Mouse (Mus musculus) neural tube, embryonic 11.5 days (tissue): ENCODE results near the gene Prss8. TPM values are rescaled to one million over a fixed set of nuclear protein-coding genes. Genes with fewer than 3 reads are reported as not detected.

ENCODE experiments used
- ATAC-seq: fragments of 200-750 bp; cut with Nextera tagmentation; 2 replicates; pipeline ENCODE4 v1.8.0; 2017; ENCODE audit warnings: moderate number of reproducible peaks, mild to moderate bottlenecking, moderate TSS enrichment, moderate library complexity; ENCODE audit not compliant: insufficient read depth, low FRiP score, low TSS enrichment
- DNase-seq: peaks from one replicate; pipeline ENCODE4 v3.0.0-alpha.2; 2015; ENCODE audit warnings: low spot score
- H3K27ac ChIP-seq: fragments of 300-500 bp; sonication (generic); 2 replicates; pipeline ENCODE4 v1.5.1; 2014; ENCODE audit warnings: low read depth, mild to moderate bottlenecking, low read length
- H3K27me3 ChIP-seq: fragments of 300-500 bp; sonication (generic); 2 replicates; pipeline ENCODE4 v1.6.1; 2014; ENCODE audit warnings: mild to moderate bottlenecking, low read length, mixed read lengths; ENCODE audit not compliant: control insufficient read depth, insufficient read depth
- H3K36me3 ChIP-seq: fragments of 300-500 bp; sonication (generic); 2 replicates; pipeline ENCODE4 v1.6.1; 2014; ENCODE audit warnings: mild to moderate bottlenecking, low read length, moderate library complexity, mixed read lengths; ENCODE audit not compliant: control insufficient read depth, insufficient read depth
- H3K4me1 ChIP-seq: fragments of 300-500 bp; sonication (generic); 2 replicates; pipeline ENCODE4 v1.6.1; 2014; ENCODE audit warnings: low read length, mixed read lengths; ENCODE audit not compliant: control insufficient read depth, insufficient read depth
- H3K4me2 ChIP-seq: fragments of 300-500 bp; sonication (generic); 2 replicates; pipeline ENCODE4 v1.6.1; 2014; ENCODE audit warnings: low read depth, mild to moderate bottlenecking, moderate library complexity
- H3K4me3 ChIP-seq: fragments of 300-500 bp; sonication (generic); 2 replicates; pipeline ENCODE4 v1.5.1; 2014; ENCODE audit warnings: low read depth, low read length
- H3K9ac ChIP-seq: fragments of 300-500 bp; sonication (generic); 2 replicates; pipeline ENCODE4 v1.6.1; 2014; ENCODE audit warnings: mild to moderate bottlenecking, low read length
- H3K9me3 ChIP-seq: fragments of 300-500 bp; sonication (generic); 2 replicates; pipeline ENCODE4 v1.6.1; 2016; ENCODE audit warnings: low read length; ENCODE audit not compliant: control insufficient read depth
- WGBS: fragments of 180-500 bp; shearing (Covaris S2); extraction: QIAGEN DNeasy Blood & Tissue Kit; methylation state at CpG from one replicate; pipeline ENCODE4 v1.1.7; 2014; 5-methylcytosine and 5-hydroxymethylcytosine counted together
- polyA plus RNA-seq: library from polyadenylated mRNA; unstranded; fragments of >200 nt; fragmentation: Nextera tagmentation; extraction: Ambion mirVana; gene quantifications from 2 replicates; pipeline ENCODE4 v1.2.1, GENCODE M21; 2014

Gene Prss8
- polyA plus RNA-seq, 1 experiment from 2014 or later = 2.0 TPM

DNA sequence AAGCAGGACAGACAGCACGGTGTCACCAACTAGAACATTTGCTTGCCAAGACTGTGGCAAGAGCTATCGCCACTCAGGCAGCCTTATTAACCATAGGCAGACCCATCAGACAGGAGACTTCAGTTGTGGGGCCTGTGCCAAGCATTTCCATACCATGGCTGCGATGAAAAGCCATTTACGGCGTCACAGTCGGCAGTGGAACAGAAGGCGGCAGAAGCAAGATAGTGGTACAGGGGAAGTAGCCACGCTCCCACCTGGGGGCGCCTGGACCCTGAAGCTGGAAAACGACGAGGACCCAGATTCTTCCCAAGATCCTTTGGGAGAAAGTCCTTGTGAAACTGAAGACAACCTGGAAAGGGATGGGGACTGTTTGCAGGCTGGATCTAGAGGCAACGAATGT lies 49.5 kb downstream of the Prss8 start:
- WGBS = 92% methylated on average over 12 of the region's 12 CpGs
- no peak overlapping the region for H3K4me2 ChIP-seq
- no peak overlapping the region for H3K9ac ChIP-seq
- no peak for DNase-seq
- H3K4me1 ChIP-seq = peaks cover 5% of the 10 kb centered on the region; the same call in 1 of the 2 replicates
- no peaks in the 10 kb centered on the region for H3K27me3 ChIP-seq
- no peak for ATAC-seq
- peaks cover 62% of the 10 kb centered on the region for H3K36me3 ChIP-seq
- no peaks in the 10 kb centered on the region for H3K9me3 ChIP-seq
- no peak overlapping the region for H3K4me3 ChIP-seq
- H3K27ac ChIP-seq = no peak overlapping the region

DNA sequence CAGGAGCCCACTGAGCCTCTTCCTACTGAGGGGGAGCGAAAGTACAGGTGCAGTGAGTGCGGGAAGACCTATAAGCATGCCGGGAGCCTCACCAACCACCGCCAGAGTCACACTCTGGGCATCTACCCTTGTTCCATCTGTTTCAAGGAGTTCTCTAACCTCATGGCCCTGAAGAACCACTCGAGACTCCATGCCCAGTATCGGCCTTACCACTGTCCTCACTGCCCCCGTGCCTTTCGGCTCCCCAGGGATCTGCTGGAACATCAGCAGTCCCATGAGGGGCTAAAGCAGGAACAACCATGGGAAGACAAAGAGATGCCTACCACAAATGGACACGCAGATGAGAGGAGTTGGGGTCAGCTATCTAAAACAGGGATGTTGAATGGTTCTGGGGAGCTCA lies 50.6 kb downstream of the Prss8 start:
- DNase-seq (no peak), ATAC-seq (no peak)
- WGBS = 96% methylated on average over 9 of the region's 9 CpGs
- H3K9ac ChIP-seq = no peak overlapping the region
- no peak overlapping the region for H3K4me3 ChIP-seq
- H3K4me2 ChIP-seq = no peak overlapping the region
- peaks cover 55% of the 10 kb centered on the region for H3K36me3 ChIP-seq
- no peaks in the 10 kb centered on the region for H3K27me3 ChIP-seq
- H3K27ac ChIP-seq = no peak overlapping the region
- peaks cover 9% of the 10 kb centered on the region for H3K4me1 ChIP-seq
- no peaks in the 10 kb centered on the region for H3K9me3 ChIP-seq

DNA sequence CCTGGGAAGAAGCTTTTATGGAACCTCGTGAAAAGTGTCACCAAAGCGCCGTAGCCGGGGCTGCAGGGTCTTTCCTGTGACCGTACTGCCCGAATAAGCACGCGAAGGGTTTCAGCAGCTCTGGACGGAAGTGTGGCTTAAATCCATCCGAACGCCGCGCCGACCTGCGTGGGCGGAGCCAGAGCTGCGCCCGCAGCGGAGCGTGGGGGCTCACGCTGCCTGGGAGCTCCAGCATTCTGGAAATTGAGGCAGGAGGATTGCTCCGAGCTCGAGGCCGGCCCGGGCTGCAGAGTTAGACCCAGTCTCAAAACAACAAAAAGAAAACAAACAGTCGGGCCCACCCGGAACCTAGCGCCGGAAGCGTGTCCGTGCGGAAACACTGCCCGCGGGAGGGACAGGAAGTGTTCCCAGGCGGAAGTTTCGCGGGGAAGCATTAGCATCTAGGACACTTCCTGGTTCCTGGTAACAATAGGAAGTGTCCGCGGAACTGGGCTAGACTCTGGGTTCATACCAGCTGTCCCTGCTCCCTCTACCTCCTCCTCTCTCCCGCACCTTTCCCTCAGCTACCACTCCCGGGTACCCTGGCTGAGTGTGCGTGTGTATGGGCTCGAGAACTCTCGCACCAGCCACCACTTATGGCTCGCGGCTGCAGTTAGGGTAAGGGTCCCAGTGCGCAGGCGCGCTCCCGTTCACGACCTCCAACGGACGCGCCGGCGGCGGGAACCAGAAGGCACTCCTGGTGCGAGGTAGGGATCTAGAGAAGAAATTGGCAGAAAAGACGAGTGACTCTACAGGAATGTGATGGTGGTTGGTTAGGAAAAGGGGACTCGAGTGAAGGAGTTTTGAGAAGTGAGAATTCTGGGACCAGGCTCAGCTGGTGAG lies 53.2 kb downstream of the Prss8 start, which contains the start of gene Zfp668:
TSS of gene Zfp668 (minus strand) at position 362 of the 882 bp plus-strand sequence.
- peak; percentile 63 for ATAC-seq
- peak within 1 kb of the TSS; percentile 98 for H3K9ac ChIP-seq

DNA sequence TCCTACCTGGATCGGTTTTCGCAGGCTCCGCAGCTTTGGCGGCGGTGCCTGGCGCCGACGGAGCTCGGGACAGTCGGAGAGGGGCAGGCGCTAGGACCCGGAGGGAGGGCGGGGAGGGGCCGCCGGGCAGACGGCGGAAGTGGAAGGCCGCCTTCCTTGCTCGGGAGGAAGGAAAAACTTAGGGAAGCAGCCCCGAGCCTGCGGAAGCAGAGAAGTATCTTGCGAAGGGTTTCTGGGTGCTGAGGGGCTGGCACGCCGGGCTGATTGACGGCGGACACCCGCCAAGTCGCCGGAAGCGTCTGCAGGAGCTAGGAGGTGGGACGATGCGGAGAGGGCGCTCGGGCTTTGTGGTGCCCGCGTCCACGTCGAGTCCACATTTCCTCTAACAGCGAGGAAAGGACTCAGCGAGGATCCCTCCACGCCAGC lies 53.9 kb downstream of the Prss8 start, which contains the start of gene Zfp646:
TSS of gene Zfp646 (plus strand) at position 181 of the 426 bp plus-strand sequence.
- peak within 1 kb of the TSS; percentile 98 for H3K9ac ChIP-seq
- H3K4me2 ChIP-seq = peak within 1 kb of the TSS; percentile 67
- ATAC-seq = peak; percentile 87
- WGBS = under 1% methylated on average over 41 of the region's 41 CpGs
- H3K27ac ChIP-seq = peak within 1 kb of the TSS; percentile 98
- H3K36me3 ChIP-seq = peaks cover 28% of the 10 kb centered on the region
- peak within 1 kb of the TSS; percentile 95 for H3K4me3 ChIP-seq
- H3K4me1 ChIP-seq = peaks cover 16% of the 10 kb centered on the region
- no peaks in the 10 kb centered on the region for H3K9me3 ChIP-seq
- peak; percentile 93 for DNase-seq
- H3K27me3 ChIP-seq = no peaks in the 10 kb centered on the region

More for the DNA sequence above, 53.2 kb downstream of the Prss8 start, which contains the start of gene Zfp668:
- under 1% methylated on average over 60 of the region's 60 CpGs for WGBS
- Histone ChIP-seq H3K9me3 (no peaks in the 10 kb centered on the region), H3K27me3 (no peaks in the 10 kb centered on the region), H3K4me2 (peak within 1 kb of the TSS; percentile 67), H3K27ac (peak within 1 kb of the TSS; percentile 98), H3K4me3 (peak within 1 kb of the TSS; percentile 95), H3K36me3 (peaks cover 35% of the 10 kb centered on the region), H3K4me1 (peaks cover 16% of the 10 kb centered on the region)
- DNase-seq = peak; percentile 92

Other genes with a start within 250 kb of the Prss8 start
- gene Bcl7c, start 221.2 kb downstream of the Prss8 start, polyA plus RNA-seq = 54.5 and 55.5 TPM in 2 replicates
- 6.0 and 8.8 TPM in 2 replicates for gene Ctf1, start 217.4 kb downstream of the Prss8 start, polyA plus RNA-seq
- 0.18 TPM in 1 of 2 replicates, not detected in the other for gene Ctf2, start 197.9 kb downstream of the Prss8 start, polyA plus RNA-seq
- gene Fbxl19, start 185.6 kb downstream of the Prss8 start, polyA plus RNA-seq = 6.7 and 7.7 TPM in 2 replicates
- gene Orai3, start 160.3 kb downstream of the Prss8 start, polyA plus RNA-seq = 5.5 and 6.5 TPM in 2 replicates
- gene Setd1a, start 153.4 kb downstream of the Prss8 start, polyA plus RNA-seq = 27.2 and 28.5 TPM in 2 replicates
- gene Gm49388, start 144.5 kb downstream of the Prss8 start, polyA plus RNA-seq = not detected in 2 replicates
- gene Hsd3b7, start 129.5 kb downstream of the Prss8 start, polyA plus RNA-seq = 7.1 and 8.3 TPM in 2 replicates
- gene Stx4a, start 105.8 kb downstream of the Prss8 start, polyA plus RNA-seq = 10.4 and 10.7 TPM in 2 replicates
- gene Stx1b, start 105.6 kb downstream of the Prss8 start, polyA plus RNA-seq = 7.8 and 8.1 TPM in 2 replicates
- gene Zfp646, start 53.9 kb downstream of the Prss8 start, polyA plus RNA-seq = 19.8 and 21.9 TPM in 2 replicates
- gene Zfp668, start 53.3 kb downstream of the Prss8 start, polyA plus RNA-seq = 26.6 and 30.6 TPM in 2 replicates
- gene Prss53, start 39.1 kb downstream of the Prss8 start, polyA plus RNA-seq = 0.46 and 0.61 TPM in 2 replicates
- gene Gm21974, start 34.6 kb downstream of the Prss8 start, polyA plus RNA-seq = not detected in 2 replicates
- gene Vkorc1, start 34.5 kb downstream of the Prss8 start, polyA plus RNA-seq = 53.9 and 59.6 TPM in 2 replicates
- 99.7 and 109 TPM in 2 replicates for gene Bckdk, start 26.0 kb downstream of the Prss8 start, polyA plus RNA-seq
- 52.3 and 56.6 TPM in 2 replicates for gene Kat8, start 17.6 kb downstream of the Prss8 start, polyA plus RNA-seq
- gene Prss36, start 16.6 kb upstream of the Prss8 start, polyA plus RNA-seq = 11.6 and 11.7 TPM in 2 replicates
- 48.1 and 51.6 TPM in 2 replicates for gene Fus, start 37.4 kb upstream of the Prss8 start, polyA plus RNA-seq
- 6.3 and 8.6 TPM in 2 replicates for gene Pycard, start 63.8 kb upstream of the Prss8 start, polyA plus RNA-seq
- not detected in 2 replicates for gene Trim72, start 73.8 kb upstream of the Prss8 start, polyA plus RNA-seq
- gene Itgam, start 132.5 kb upstream of the Prss8 start, polyA plus RNA-seq = 0.37 and 0.64 TPM in 2 replicates
- gene Gm49368, start 132.6 kb upstream of the Prss8 start, polyA plus RNA-seq = not detected in 2 replicates
- gene Itgax, start 199.4 kb upstream of the Prss8 start, polyA plus RNA-seq = not detected in 2 replicates
- gene Itgad, start 224.3 kb upstream of the Prss8 start, polyA plus RNA-seq = not detected in 2 replicates